Mouse (Mus musculus): ENCODE results near the gene Sall2.
"Not testable (repeated sequence)": the region's sequence is repeated elsewhere in the genome, so short reads cannot be mapped to it uniquely, and the experiment has no call there.

Sall2 gene

DNA sequence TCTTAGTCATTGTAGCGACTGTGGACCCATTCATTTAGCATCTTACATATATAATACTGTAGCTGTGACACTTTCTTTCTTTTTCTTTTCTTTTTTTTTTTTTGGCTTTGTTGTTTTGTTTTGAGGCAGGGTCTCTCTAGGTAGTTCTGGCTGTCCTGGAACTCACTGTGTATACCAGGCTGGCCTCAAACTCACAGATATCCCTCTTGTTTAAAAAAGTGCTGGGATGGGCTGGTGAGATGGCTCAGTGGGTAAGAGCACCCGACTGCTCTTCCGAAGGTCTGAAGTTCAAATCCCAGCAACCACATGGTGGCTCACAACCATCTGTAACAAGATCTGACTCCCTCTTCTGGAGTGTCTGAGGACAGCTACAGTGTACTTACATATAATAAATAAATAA lies 25.0 kb downstream of the Sall2 start:
- DNase-seq (ENCODE audit: low spot score), result not testable (repeated sequence)

DNA sequence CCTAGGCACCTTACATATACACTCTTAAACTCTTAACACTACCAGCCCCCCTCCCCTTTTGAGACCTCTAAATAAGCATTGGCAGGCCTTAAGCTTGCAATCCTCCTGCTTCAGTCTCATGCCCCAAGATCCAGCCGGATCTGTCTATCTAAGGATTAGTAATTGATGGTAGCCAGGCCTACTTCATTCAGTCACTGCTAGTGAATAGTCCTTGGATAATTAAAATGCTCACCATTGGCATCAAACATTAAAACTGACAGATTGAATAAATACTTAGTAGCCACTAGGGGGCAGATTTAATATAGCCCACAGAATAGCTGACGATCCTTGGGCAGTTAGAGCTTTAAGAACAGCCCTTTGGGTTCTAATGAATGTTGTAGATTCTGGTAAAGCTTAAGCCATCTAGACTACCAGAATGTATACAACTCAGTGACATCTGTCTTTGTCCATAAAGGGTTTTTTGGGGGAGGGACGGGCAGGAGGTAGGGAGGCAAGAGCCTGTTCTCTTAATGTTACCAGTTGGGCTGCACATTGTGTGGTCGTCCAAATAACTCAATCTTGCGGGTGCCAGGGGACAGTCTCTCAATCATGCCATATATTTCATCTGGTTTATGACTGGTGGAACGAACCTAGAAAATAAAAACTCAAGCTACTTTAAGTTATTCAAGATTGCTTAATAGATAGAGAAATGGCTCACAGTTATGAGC lies 32.9 kb downstream of the Sall2 start:
- DNase-seq (ENCODE audit: low spot score), result no peak

DNA sequence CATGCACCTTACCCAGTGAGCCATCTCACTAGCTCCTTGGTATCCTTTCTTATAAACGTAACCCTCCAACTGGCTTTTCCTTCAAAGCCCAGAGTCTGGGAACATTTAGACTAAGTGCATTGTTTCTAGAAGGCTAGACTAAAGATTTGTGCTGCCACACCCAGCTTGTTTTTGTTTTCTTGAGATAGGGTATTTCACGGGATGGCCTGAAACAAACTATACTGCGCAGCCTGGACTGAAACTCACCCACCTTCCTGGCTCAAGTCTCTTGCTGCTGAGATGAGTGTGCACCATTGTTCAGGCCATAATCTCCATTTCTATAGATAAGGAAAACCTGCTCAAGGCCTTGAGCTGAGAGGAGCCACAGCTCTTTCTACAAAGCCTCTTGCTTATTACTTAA lies 44.4 kb downstream of the Sall2 start:
- no peak for DNase-seq (ENCODE audit: low spot score)

DNA sequence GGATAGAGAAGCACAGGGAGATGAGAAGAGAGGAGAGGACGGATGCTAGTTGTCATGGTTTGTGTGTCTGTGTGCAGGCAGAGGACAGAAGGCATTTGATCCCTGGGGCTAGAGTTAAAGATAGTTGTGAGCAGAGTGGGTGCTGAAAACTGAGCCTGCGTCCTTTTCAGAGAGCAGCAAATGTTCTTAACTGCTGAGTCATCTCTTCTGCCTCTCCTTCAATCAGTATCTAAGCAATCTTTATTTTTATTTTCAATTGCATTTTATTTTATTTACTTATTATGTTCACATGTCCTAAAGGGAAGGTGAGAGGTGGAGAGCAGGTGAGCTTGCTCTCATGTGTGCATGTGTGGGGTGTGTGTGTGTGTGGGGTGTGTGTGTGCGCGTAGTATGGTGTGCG lies 44.9 kb downstream of the Sall2 start:
- DNase-seq (ENCODE audit: low spot score), result no peak

DNA sequence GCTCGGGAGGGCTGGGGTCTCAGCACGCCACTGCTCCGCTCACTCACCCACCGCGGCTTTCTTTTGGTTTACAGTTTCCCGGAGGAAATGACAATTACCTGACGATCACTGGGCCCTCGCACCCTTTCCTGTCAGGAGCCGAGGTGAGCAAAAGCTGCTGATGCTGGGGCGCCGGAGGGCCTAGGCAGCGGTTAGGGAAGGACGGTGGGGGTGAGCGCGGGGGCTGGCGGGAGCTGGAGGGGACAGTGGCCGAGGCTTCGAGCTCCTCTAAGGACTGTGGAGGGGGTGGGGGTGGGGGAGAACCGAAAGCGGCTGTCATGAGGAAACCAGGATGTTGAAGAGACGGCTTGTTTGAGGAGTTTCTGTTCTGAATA lies 48.8 kb downstream of the Sall2 start:
- DNase-seq (ENCODE audit: low spot score), result no peak

DNA sequence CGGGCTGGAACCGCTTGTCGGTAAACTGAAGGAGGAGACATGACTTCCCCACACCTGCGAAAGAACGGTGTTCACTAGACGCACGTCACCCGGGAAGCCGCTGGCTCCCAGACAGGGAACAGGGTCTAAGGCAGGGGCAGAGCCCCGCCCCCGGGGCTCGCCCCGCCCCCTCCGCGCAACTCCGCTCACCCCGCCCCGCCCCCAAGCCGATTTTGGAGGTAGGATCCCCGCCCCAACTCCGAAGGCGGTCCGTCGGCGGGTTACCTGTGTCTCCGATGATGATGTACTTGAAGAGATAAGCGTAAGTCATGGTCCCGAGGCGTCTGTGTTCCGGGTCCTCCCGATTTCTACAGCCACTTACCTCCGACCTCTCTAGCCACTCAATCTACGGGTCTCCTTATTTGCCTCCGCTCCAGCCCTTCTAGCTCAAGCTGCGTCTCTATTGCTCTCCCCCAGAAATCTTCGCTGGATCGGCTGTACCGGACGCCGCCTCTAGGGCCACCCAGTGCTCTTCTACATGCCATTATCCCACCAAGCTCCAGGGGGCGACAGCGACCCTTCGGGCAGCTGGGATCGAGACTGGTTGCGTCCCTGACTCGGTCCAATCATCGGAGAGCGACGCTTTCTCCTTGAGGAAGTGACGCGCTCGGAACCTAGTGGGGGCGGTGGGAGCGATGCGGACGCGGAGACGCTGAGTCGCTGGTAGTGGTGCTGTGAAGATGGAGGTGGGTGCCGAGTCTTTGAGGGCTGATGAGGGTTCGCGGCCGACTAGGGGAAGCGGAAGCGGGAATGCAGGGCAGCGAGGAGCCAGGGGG lies 49.4 kb downstream of the Sall2 start, which contains the start of the genes Tox4 and Rab2b:
Tox4 (plus strand) TSS at position 215 of the 815 bp plus-strand sequence.
Rab2b (minus strand) TSS at position 614 of the 815 bp plus-strand sequence.
- peak; percentile 98 for DNase-seq (ENCODE audit: low spot score)

DNA sequence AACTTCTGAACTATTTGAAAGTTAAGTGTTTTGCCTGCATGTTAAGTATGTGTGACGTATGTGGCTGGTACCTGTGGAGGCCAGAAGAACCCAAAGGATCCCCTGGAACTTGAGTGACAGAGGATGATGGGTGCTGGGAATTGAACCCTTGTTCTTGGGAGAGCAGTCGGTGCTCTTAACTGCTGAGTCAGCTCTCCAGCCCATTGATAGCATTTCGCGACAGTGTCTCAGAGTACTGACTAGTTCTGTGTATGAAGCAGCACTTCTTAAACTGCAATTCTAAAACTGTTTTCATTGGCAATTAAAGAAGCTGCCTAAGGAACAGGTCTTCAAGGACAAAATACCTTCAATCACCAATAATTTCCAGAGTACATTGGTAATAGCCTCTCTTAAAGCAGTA lies 51.4 kb downstream of the Sall2 start:
- no peak for DNase-seq (ENCODE audit: low spot score)

DNA sequence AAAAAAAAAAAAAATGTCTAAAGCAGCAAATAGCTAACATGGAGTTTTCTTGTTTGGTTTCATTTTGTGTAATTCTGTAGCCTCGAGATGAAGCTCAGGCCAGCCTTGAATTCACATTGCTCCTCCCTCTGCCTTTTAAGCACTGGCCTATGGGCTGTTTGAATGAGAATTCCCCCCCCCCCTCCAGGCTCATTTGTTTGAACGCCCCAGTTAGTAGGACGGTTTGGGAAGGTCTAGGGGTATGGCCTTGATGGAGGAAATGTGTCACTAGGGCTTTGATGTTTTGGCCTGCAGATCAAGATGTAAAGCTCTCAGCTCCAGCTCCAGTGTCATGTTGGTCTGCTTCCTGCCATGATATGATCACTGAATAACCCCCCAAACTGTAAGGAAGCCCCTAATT lies 55.8 kb downstream of the Sall2 start:
- no peak for DNase-seq (ENCODE audit: low spot score)

Measured in layer of hippocampus, adult 9-10 months (tissue).